In genomic region chr4:106630333-106631220, GRCm38 (mm10) we compare ENCODE assay signal across 9 mouse cellular contexts. TPM values are rescaled to one million over a fixed set of nuclear protein-coding genes. Genes with fewer than 3 reads are reported as not detected.
DNase-seq lines count a peak whose midpoint lies in the region; ATAC-seq and TF ChIP-seq lines count a peak whose summit lies in the region.
"Had no signal": no experiment of that assay in that cellular context is flagged by ENCODE, and none has a peak within 500 bp of the region (broad histone marks: within the 10 kb centered on the region; RNA-seq: fewer than 3 reads in every experiment).

No protein-coding gene starts in this region.

- ATAC-seq in kidney, embryonic 15.5 days (replicated peaks; ENCODE audit: low FRiP score) = 0 out of 2 replicates have a peak, but pooled peaks have one; percentile 1
- peak; percentile 79 for ATAC-seq in limb, embryonic 14.5 days (ENCODE audit: low FRiP score, low read depth)
- ATAC-seq in neural tube, embryonic 14.5 days (ENCODE audit: low read depth) = peak; percentile 71

- no peak overlapping the region for H3K4me3 ChIP-seq in ES-E14 (ENCODE audit: insufficient read depth in 1 of 2, low read depth in 1 of 2, low read length in 2 of 2, poor library complexity in 1 of 2, severe bottlenecking in 1 of 2)
- no peak overlapping the region for H3K4me3 ChIP-seq in kidney, embryonic 15.5 days (replicated peaks)
- H3K4me3 ChIP-seq in limb, embryonic 14.5 days (replicated peaks; ENCODE audit: low read length) = no peak overlapping the region
- H3K4me3 ChIP-seq in neural tube, embryonic 14.5 days (ENCODE audit: low read depth, low read length) = no peak overlapping the region
- H3K4me3 ChIP-seq: heart, embryonic 13.5 days had no signal

- peaks cover 7% of the 10 kb centered on the region; the same call in 1 of the 2 replicates for H3K27me3 ChIP-seq in kidney, embryonic 15.5 days
- H3K27me3 ChIP-seq in limb, embryonic 14.5 days (ENCODE audit: control insufficient read depth, insufficient read depth, low read length) = no peaks in the 10 kb centered on the region
- H3K27me3 ChIP-seq in neural tube, embryonic 14.5 days (ENCODE audit: control insufficient read depth, insufficient read depth, low read length) = no peaks in the 10 kb centered on the region

- H3K4me1 ChIP-seq in ES-E14 (ENCODE audit: control insufficient read depth in 2 of 2, insufficient read depth in 2 of 2, low read length in 2 of 2, poor library complexity in 1 of 2) = peaks cover 2% of the 10 kb centered on the region in 2 experiments; a peak in 2 of 4 replicates
- H3K4me1 ChIP-seq in kidney, embryonic 15.5 days = peaks cover 67% of the 10 kb centered on the region
- peaks cover 25% of the 10 kb centered on the region for H3K4me1 ChIP-seq in limb, embryonic 14.5 days (ENCODE audit: control insufficient read depth, insufficient read depth, low read length)
- H3K4me1 ChIP-seq in neural tube, embryonic 14.5 days (ENCODE audit: control insufficient read depth, insufficient read depth, low read length) = peaks cover 20% of the 10 kb centered on the region

- WGBS in kidney, embryonic 15.5 days = 24% methylated on average over 14 of the region's 14 CpGs
- 12% methylated on average over 14 of the region's 14 CpGs for WGBS in limb, embryonic 14.5 days
- WGBS in neural tube, embryonic 14.5 days = 14% methylated on average over 14 of the region's 14 CpGs

- H3K36me3 ChIP-seq in ES-E14 (ENCODE audit: control insufficient read depth, insufficient read depth, low read length, poor library complexity, severe bottlenecking) = no peaks in the 10 kb centered on the region
- H3K36me3 ChIP-seq in kidney, embryonic 15.5 days = no peaks in the 10 kb centered on the region
- H3K36me3 ChIP-seq in limb, embryonic 14.5 days (ENCODE audit: control insufficient read depth, insufficient read depth, low read length) = no peaks in the 10 kb centered on the region
- no peaks in the 10 kb centered on the region for H3K36me3 ChIP-seq in neural tube, embryonic 14.5 days (ENCODE audit: control insufficient read depth, insufficient read depth, low read length)
- H3K36me3 ChIP-seq: heart, embryonic 13.5 days had no signal

- no peak overlapping the region for H3K27ac ChIP-seq in ES-E14 (ENCODE audit: insufficient read depth, low read depth, low read length, poor library complexity, severe bottlenecking)
- H3K27ac ChIP-seq in kidney, embryonic 15.5 days = peak overlapping the region; percentile 28; the same call in 1 of the 2 replicates
- peak overlapping the region; percentile 71 for H3K27ac ChIP-seq in limb, embryonic 14.5 days (replicated peaks; ENCODE audit: low read depth, low read length)
- peak overlapping the region; percentile 67 for H3K27ac ChIP-seq in neural tube, embryonic 14.5 days (ENCODE audit: low read depth, low read length)
- H3K27ac ChIP-seq: heart, embryonic 13.5 days had no signal

- H3K9me3 ChIP-seq in ES-E14 (ENCODE audit: control insufficient read depth, insufficient read depth, low read depth, low read length) = no peaks in the 10 kb centered on the region
- no peaks in the 10 kb centered on the region for H3K9me3 ChIP-seq in kidney, embryonic 15.5 days (replicated peaks)
- no peaks in the 10 kb centered on the region for H3K9me3 ChIP-seq in limb, embryonic 14.5 days (ENCODE audit: control insufficient read depth, low read length)
- H3K9me3 ChIP-seq in neural tube, embryonic 14.5 days (ENCODE audit: control insufficient read depth, low read length) = no peaks in the 10 kb centered on the region
- H3K9me3 ChIP-seq: heart, embryonic 13.5 days had no signal

- DNase-seq in 3T3-L1 (ENCODE audit: low read depth, low spot score) (peak; percentile 78), ES-E14 (ENCODE audit: low read depth, low spot score) (peak; percentile 65)
- DNase-seq in cerebellum, adult 9-11 months = peak; percentile 76
- peak; percentile 83 to 84 for DNase-seq in frontal cortex, postnatal 10 days (ENCODE audit: low spot score in 2 of 2)
- peak; percentile 81 for DNase-seq in limb, embryonic 14.5 days (ENCODE audit: low spot score)
- peak; percentile 33 to 53 for DNase-seq in thymus, postnatal 36 days

- no peak for TF ChIP-seq POLR2A in limb, embryonic 14.5 days (IDR thresholded peaks at IDR 0.05; ENCODE audit: borderline replicate concordance, extremely low read depth, insufficient read depth, insufficient read length)

- H3K9ac ChIP-seq in ES-E14 (ENCODE audit: insufficient read depth, low read depth, low read length, poor library complexity, severe bottlenecking) = no peak overlapping the region
- no peak overlapping the region for H3K9ac ChIP-seq in kidney, embryonic 15.5 days
- H3K9ac ChIP-seq in limb, embryonic 14.5 days (ENCODE audit: low read depth, low read length, severe bottlenecking) = peak overlapping the region; percentile 40; the same call in 1 of the 2 replicates
- peak overlapping the region; percentile 17; the same call in 1 of the 2 replicates for H3K9ac ChIP-seq in neural tube, embryonic 14.5 days (replicated peaks; ENCODE audit: low read depth, low read length)
- H3K9ac ChIP-seq: heart, embryonic 13.5 days had no signal

- H3K4me2 ChIP-seq in kidney, embryonic 15.5 days = no peak overlapping the region
- peak overlapping the region; percentile 10; the same call in 1 of the 2 replicates for H3K4me2 ChIP-seq in limb, embryonic 14.5 days (replicated peaks; ENCODE audit: low read depth, low read length, severe bottlenecking)
- H3K4me2 ChIP-seq in neural tube, embryonic 14.5 days (ENCODE audit: low read depth, low read length) = no peak overlapping the region
- H3K4me2 ChIP-seq: heart, embryonic 13.5 days had no signal

- in situ Hi-C loops in ES-E14 (cut with MboI; ENCODE audit: low sequenced_read_pairs in 2 of 2, unreplicated experiment in 2 of 2) = loop anchor here in 1 of 2 experiments (5.0 kb wide), 1 partner anchor 77 kb away; no protein-coding TSS in a partner anchor

TF ChIP-seq in ES-E14, 5 proteins besides CTCF, POLR2A, EP300 and RAD21:
- TF ChIP-seq HCFC1 (IDR thresholded peaks at IDR 0.05; ENCODE audit: borderline replicate concordance, insufficient read depth, low read length) (no peak), MAFK (IDR thresholded peaks at IDR 0.05; ENCODE audit: insufficient read depth, low read depth, low read length) (no peak), ZNF384 (IDR thresholded peaks at IDR 0.05; ENCODE audit: low read depth, low read length) (no peak), ZC3H11A (IDR thresholded peaks at IDR 0.05; ENCODE audit: borderline replicate concordance, low read depth, low read length) (no peak), CHD2 (IDR thresholded peaks at IDR 0.05; ENCODE audit: low read depth, low read length) (no peak)

RNA-seq across cellular contexts. Expression of gene Ttc22, which starts 8.3 kb away (rescaled TPM):
- total RNA-seq in ES-E14 (2012; rRNA removed) = 0.09 and 0.16 TPM in 2 replicates
- polyA plus RNA-seq in kidney, embryonic 15.5 days (2015; fragmentation: Nextera tagmentation; extraction: Ambion mirVana) = 5.8 and 6.0 TPM in 2 replicates
- polyA plus RNA-seq in limb, embryonic 14.5 days (2012; rRNA removed) = 3.8 and 5.9 TPM in 2 replicates
- polyA plus RNA-seq in limb, embryonic 14.5 days (2014; fragmentation: Nextera tagmentation; extraction: Ambion mirVana) = 6.9 and 7.0 TPM in 2 replicates
- polyA plus RNA-seq in neural tube, embryonic 14.5 days (2014; fragmentation: Nextera tagmentation; extraction: Ambion mirVana) = 1.7 and 3.0 TPM in 2 replicates

RNA-seq across cellular contexts. Expression of gene Lexm, which starts 13.5 kb away (rescaled TPM):
- 2.1 and 2.9 TPM in 2 replicates for total RNA-seq in ES-E14 (2012; rRNA removed)
- polyA plus RNA-seq in kidney, embryonic 15.5 days (2015; fragmentation: Nextera tagmentation; extraction: Ambion mirVana) = not detected in 2 replicates
- not detected in 2 replicates for polyA plus RNA-seq in limb, embryonic 14.5 days (2012; rRNA removed)
- polyA plus RNA-seq in limb, embryonic 14.5 days (2014; fragmentation: Nextera tagmentation; extraction: Ambion mirVana) = not detected in 2 replicates
- not detected in 2 replicates for polyA plus RNA-seq in neural tube, embryonic 14.5 days (2014; fragmentation: Nextera tagmentation; extraction: Ambion mirVana)

RNA-seq across cellular contexts. Expression of gene Pars2, which starts 20.3 kb away (rescaled TPM):
- total RNA-seq in ES-E14 (2012; rRNA removed) = 12.1 and 14.7 TPM in 2 replicates
- polyA plus RNA-seq in kidney, embryonic 15.5 days (2015; fragmentation: Nextera tagmentation; extraction: Ambion mirVana) = 13.4 and 14.8 TPM in 2 replicates
- 14.3 and 14.6 TPM in 2 replicates for polyA plus RNA-seq in limb, embryonic 14.5 days (2012; rRNA removed)
- polyA plus RNA-seq in limb, embryonic 14.5 days (2014; fragmentation: Nextera tagmentation; extraction: Ambion mirVana) = 14.0 and 14.2 TPM in 2 replicates
- polyA plus RNA-seq in neural tube, embryonic 14.5 days (2014; fragmentation: Nextera tagmentation; extraction: Ambion mirVana) = 8.8 and 9.9 TPM in 2 replicates

RNA-seq across cellular contexts. Expression of gene Ttc4, which starts 48.2 kb away (rescaled TPM):
- 47.1 and 48.8 TPM in 2 replicates for total RNA-seq in ES-E14 (2012; rRNA removed)
- 98.1 and 104 TPM in 2 replicates for polyA plus RNA-seq in kidney, embryonic 15.5 days (2015; fragmentation: Nextera tagmentation; extraction: Ambion mirVana)
- 147 and 167 TPM in 2 replicates for polyA plus RNA-seq in limb, embryonic 14.5 days (2012; rRNA removed)
- 75.0 and 92.1 TPM in 2 replicates for polyA plus RNA-seq in limb, embryonic 14.5 days (2014; fragmentation: Nextera tagmentation; extraction: Ambion mirVana)
- polyA plus RNA-seq in neural tube, embryonic 14.5 days (2014; fragmentation: Nextera tagmentation; extraction: Ambion mirVana) = 128 and 134 TPM in 2 replicates

Comparison
In these comparisons a context has a peak if more than half of its experiments do, and no peak if none do; other contexts are left out.
1. H3K9ac ChIP-seq: peak in limb, embryonic 14.5 days (single experiment) and neural tube, embryonic 14.5 days (single experiment); none in ES-E14 (single experiment) and kidney, embryonic 15.5 days (single experiment).
2. ATAC-seq: peak in every context shown above with its lines; median percentile 79 in limb, embryonic 14.5 days; 71 in neural tube, embryonic 14.5 days; 1 in kidney, embryonic 15.5 days.
3. Peak in every context shown above with its lines, with median percentiles within 50 percentile points of each other: DNase-seq.